Mouse (Mus musculus) liver, postnatal 0 days (tissue): ENCODE data around the gene Cd6. TPM values are rescaled to one million over a fixed set of nuclear protein-coding genes. Genes with fewer than 3 reads are reported as not detected.

ENCODE experiments used
- ATAC-seq: fragments of 200-750 bp; cut with Nextera tagmentation; 2 replicates; pipeline ENCODE4 v1.8.0; 2017; ENCODE audit warnings: mild to moderate bottlenecking, moderate library complexity
- DNase-seq: peaks from one replicate; pipeline ENCODE4 v3.0.0-alpha.2; 2016
- H3K27ac ChIP-seq: fragments of 300-500 bp; sonication (generic); 2 replicates; pipeline ENCODE4 v1.5.1; 2014; ENCODE audit warnings: antibody characterized with exemption, moderate library complexity, mild to moderate bottlenecking, low read depth
- H3K27me3 ChIP-seq: fragments of 300-500 bp; sonication (generic); 2 replicates; pipeline ENCODE4 v1.6.1; 2014; ENCODE audit warnings: low read length, control low read depth, mixed read lengths; ENCODE audit not compliant: insufficient read depth
- H3K36me3 ChIP-seq: fragments of 300-500 bp; sonication (generic); replicated peaks from 2 replicates; pipeline ENCODE4 v1.6.1; 2014; ENCODE audit warnings: mild to moderate bottlenecking, control low read depth, low read length, moderate library complexity, mixed read lengths; ENCODE audit not compliant: insufficient read depth
- H3K4me1 ChIP-seq: fragments of 300-500 bp; sonication (generic); 2 replicates; pipeline ENCODE4 v1.6.1; 2014; ENCODE audit warnings: antibody characterized with exemption, mild to moderate bottlenecking, control low read depth; ENCODE audit not compliant: insufficient read depth
- H3K4me2 ChIP-seq: fragments of 300-500 bp; sonication (generic); 2 replicates; pipeline ENCODE4 v1.6.1; 2014; ENCODE audit warnings: low read depth, mild to moderate bottlenecking, low read length, moderate library complexity, mixed read lengths
- H3K4me3 ChIP-seq: fragments of 300-500 bp; sonication (generic); 2 replicates; pipeline ENCODE4 v1.5.1; 2014; ENCODE audit warnings: low read depth, low read length
- H3K9ac ChIP-seq: fragments of 300-500 bp; sonication (generic); replicated peaks from 2 replicates; pipeline ENCODE4 v1.6.1; 2014; ENCODE audit warnings: mild to moderate bottlenecking, moderate library complexity
- H3K9me3 ChIP-seq: fragments of 300-500 bp; sonication (generic); 2 replicates; pipeline ENCODE4 v1.6.1; 2016; ENCODE audit warnings: mild to moderate bottlenecking, control low read depth, low read length, mixed read lengths
- CTCF ChIP-seq: sonication (generic); IDR thresholded peaks from 2 replicates; pipeline ENCODE4 v1.5.1; 2016; ENCODE audit warnings: antibody characterized with exemption, low read depth
- EP300 ChIP-seq: IDR thresholded peaks from 2 replicates; pipeline ENCODE4 v1.6.1; 2016; ENCODE audit warnings: antibody characterized with exemption, low read depth, mild to moderate bottlenecking
- WGBS: fragments of 180-500 bp; shearing (Covaris S2); extraction: QIAGEN DNeasy Blood & Tissue Kit; methylation state at CpG from one replicate; pipeline ENCODE4 v1.1.7; 2014; ENCODE audit not compliant: insufficient replicate concordance; 5-methylcytosine and 5-hydroxymethylcytosine counted together
- polyA plus RNA-seq: library from polyadenylated mRNA; unstranded; fragments of >200 nt; fragmentation: Nextera tagmentation; extraction: Ambion mirVana; gene quantifications from 2 replicates; pipeline ENCODE4 v1.2.1, GENCODE M21; 2015

Cd6 gene
- polyA plus RNA-seq, 1 experiment from 2014 or later, result 0.11 TPM

DNA sequence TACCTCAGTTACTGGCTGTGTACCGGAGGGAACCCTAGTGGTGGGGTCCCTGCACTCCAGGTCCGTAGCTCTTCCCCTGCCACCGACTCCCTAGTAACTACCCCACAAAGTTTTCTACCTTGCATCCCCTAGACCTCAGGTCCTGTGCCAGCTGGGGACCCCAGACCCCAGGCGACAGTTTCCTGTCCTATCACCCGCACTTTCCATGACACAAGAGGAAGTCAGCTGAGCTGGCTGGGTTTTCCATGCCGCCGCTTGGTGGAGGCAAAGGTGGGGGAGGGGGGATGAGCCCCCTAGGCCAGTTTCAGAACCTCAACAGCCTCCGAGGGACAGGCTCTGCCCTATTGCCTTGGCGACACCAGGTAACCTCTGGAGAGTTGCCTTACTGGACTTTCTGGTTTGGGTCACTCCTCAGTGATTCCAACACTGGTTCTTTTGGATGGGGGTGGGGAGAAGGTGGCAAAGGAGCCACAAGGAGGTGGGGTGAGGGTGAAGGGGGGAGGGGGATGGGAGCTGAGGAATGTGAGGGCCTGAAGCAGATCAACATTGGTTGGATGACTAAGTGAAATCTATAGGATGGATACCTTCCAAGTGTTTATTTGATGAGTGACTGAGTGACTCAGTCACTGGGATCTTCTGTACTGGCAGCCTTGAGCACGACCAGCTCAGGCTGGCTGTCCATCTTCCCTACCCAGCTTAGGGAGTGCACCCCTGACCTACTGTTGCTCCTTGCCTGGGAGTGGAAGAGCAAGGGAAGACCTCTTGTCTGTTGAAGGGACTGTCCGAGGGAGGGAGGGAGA, 89.0 kb downstream of the Cd6 start:
- Histone ChIP-seq H3K4me1 (peaks cover 7% of the 10 kb centered on the region; the same call in 1 of the 2 replicates), H3K4me3 (no peak overlapping the region), H3K27me3 (no peaks in the 10 kb centered on the region), H3K27ac (no peak overlapping the region), H3K9me3 (no peaks in the 10 kb centered on the region), H3K9ac (no peak overlapping the region; the same call in 1 of the 2 replicates), H3K4me2 (no peak overlapping the region), H3K36me3 (no peaks in the 10 kb centered on the region)
- no peak; the same call in 1 of the 2 replicates for ATAC-seq
- TF ChIP-seq CTCF (no peak), EP300 (no peak)
- WGBS, result 19% methylated on average over 11 of the region's 11 CpGs
- DNase-seq, result peak; percentile 39

DNA sequence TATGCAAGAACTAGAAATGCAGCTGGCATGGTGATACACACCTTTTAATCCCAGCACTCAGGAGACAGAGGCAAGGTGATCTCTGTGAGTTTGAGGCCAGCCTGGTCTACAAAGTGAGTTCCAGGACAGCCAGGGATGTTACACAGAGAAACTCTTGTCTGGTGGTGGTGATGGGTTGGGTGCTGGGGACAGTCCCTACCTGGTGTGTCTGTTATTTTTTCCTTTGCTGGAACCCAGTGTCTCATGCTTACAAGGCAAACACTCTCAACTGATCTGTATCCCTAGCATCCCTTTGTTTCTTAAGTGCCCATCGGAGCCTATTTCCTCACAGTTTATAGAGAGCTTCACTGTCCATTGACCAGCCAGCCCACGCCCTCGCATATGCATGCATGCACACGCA, 89.9 kb downstream of the Cd6 start:
- Histone ChIP-seq H3K27me3 (no peaks in the 10 kb centered on the region), H3K36me3 (no peaks in the 10 kb centered on the region), H3K9ac (no peak overlapping the region), H3K4me3 (no peak overlapping the region), H3K4me2 (no peak overlapping the region), H3K9me3 (no peaks in the 10 kb centered on the region), H3K4me1 (peaks cover 7% of the 10 kb centered on the region; the same call in 1 of the 2 replicates), H3K27ac (no peak overlapping the region)
- TF ChIP-seq CTCF (no peak), EP300 (no peak)
- 83% methylated on average over 4 of the region's 4 CpGs for WGBS
- ATAC-seq, result no peak
- no peak for DNase-seq

Other genes with a start within 250 kb of the Cd6 start
- 68.7 and 81.3 TPM in 2 replicates for gene Ddb1, start 224.7 kb downstream of the Cd6 start, polyA plus RNA-seq
- 82.1 and 133 TPM in 2 replicates for gene Tkfc, start 224.4 kb downstream of the Cd6 start, polyA plus RNA-seq
- gene Vwce, start 195.8 kb downstream of the Cd6 start, polyA plus RNA-seq, result 18.2 and 19.9 TPM in 2 replicates
- 0.07 TPM in 1 of 2 replicates, not detected in the other for gene Pga5, start 152.0 kb downstream of the Cd6 start, polyA plus RNA-seq
- gene Vps37c, start 141.3 kb downstream of the Cd6 start, polyA plus RNA-seq, result 8.2 and 9.4 TPM in 2 replicates
- gene Cd5, start 91.1 kb downstream of the Cd6 start, polyA plus RNA-seq, result 0.16 and 0.17 TPM in 2 replicates
- 4.2 and 4.4 TPM in 2 replicates for gene Slc15a3, start 9.7 kb upstream of the Cd6 start, polyA plus RNA-seq
- gene Tmem132a, start 39.9 kb upstream of the Cd6 start, polyA plus RNA-seq, result 2.0 and 2.1 TPM in 2 replicates
- gene Tmem109, start 51.9 kb upstream of the Cd6 start, polyA plus RNA-seq, result 12.8 and 13.2 TPM in 2 replicates
- gene Prpf19, start 65.2 kb upstream of the Cd6 start, polyA plus RNA-seq, result 10.2 and 12.7 TPM in 2 replicates
- not detected in 2 replicates for gene Zp1, start 90.6 kb upstream of the Cd6 start, polyA plus RNA-seq
- not detected in 2 replicates for gene Ptgdr2, start 107.1 kb upstream of the Cd6 start, polyA plus RNA-seq
- 11.6 and 12.4 TPM in 2 replicates for gene Ccdc86, start 119.2 kb upstream of the Cd6 start, polyA plus RNA-seq
- not detected in 2 replicates for gene Ms4a10, start 144.6 kb upstream of the Cd6 start, polyA plus RNA-seq
- not detected in 2 replicates for gene Ms4a15, start 163.2 kb upstream of the Cd6 start, polyA plus RNA-seq
- not detected in 2 replicates for gene Ms4a18, start 188.0 kb upstream of the Cd6 start, polyA plus RNA-seq